Mouse (Mus musculus): ENCODE data around the gene Dcdc2b. TPM values are rescaled to one million over a fixed set of nuclear protein-coding genes. Genes with fewer than 3 reads are reported as not detected.
A peak's percentile ranks its signal among the peaks of the same experiment; 100 is the strongest.

Dcdc2b gene
- polyA plus RNA-seq, 1 experiment from 2014 or later = 2.6 TPM

GRCm38 (mm10) chr4:129620419-129621282 is 6.6 kb upstream of the Dcdc2b start:
- 81% methylated on average over 11 of the region's 11 CpGs for WGBS
- Histone ChIP-seq H3K27me3 (ENCODE audit: control insufficient read depth, insufficient read depth, low read length) (no peaks in the 10 kb centered on the region), H3K27ac (replicated peaks in 1 of 2; ENCODE audit: control insufficient read depth in 1 of 2, insufficient read depth in 1 of 2, low read depth in 2 of 2, low read length in 2 of 2) (peak overlapping the region in 1 of 2 experiments; percentile 62), H3K4me2 (ENCODE audit: low read length) (peak overlapping the region; percentile 32), H3K4me3 (ENCODE audit: control insufficient read depth in 1 of 2, insufficient read depth in 1 of 2, low read depth in 1 of 2, low read length in 2 of 2) (no peak overlapping the region), H3K4me1 (ENCODE audit: control insufficient read depth in 2 of 2, insufficient read depth in 2 of 2, low read length in 2 of 2) (peaks cover 22 to 29% of the 10 kb centered on the region in 2 experiments; a peak in 3 of 4 replicates), H3K9me3 (ENCODE audit: control insufficient read depth, low read length) (no peaks in the 10 kb centered on the region), H3K36me3 (ENCODE audit: control insufficient read depth, insufficient read depth, low read length) (peaks cover 24% of the 10 kb centered on the region), H3K9ac (ENCODE audit: low read length) (peak overlapping the region; percentile 8; the same call in 1 of the 2 replicates)
- ATAC-seq (ENCODE audit: insufficient number of reproducible peaks, insufficient read depth, low FRiP score, low read depth) = no peak

GRCm38 (mm10) chr4:129618786-129619691 is 5.0 kb upstream of the Dcdc2b start, which contains the start of gene Iqcc:
Gene Iqcc, minus strand, starts transcription at chr4:129619099.
- 3% methylated on average over 43 of the region's 44 CpGs for WGBS
- H3K4me2 ChIP-seq (ENCODE audit: low read length) = peak within 1 kb of the TSS; percentile 94
- no peaks in the 10 kb centered on the region for H3K27me3 ChIP-seq (ENCODE audit: control insufficient read depth, insufficient read depth, low read length)
- H3K4me1 ChIP-seq (ENCODE audit: control insufficient read depth in 2 of 2, insufficient read depth in 2 of 2, low read length in 2 of 2) = peaks cover 14 to 23% of the 10 kb centered on the region in 2 experiments; a peak in 3 of 4 replicates
- H3K4me3 ChIP-seq (ENCODE audit: control insufficient read depth in 1 of 2, insufficient read depth in 1 of 2, low read depth in 1 of 2, low read length in 2 of 2) = peak within 1 kb of the TSS; percentile 66 to 71
- peak within 1 kb of the TSS; percentile 86 for H3K9ac ChIP-seq (ENCODE audit: low read length)
- H3K27ac ChIP-seq (replicated peaks in 1 of 2; ENCODE audit: control insufficient read depth in 1 of 2, insufficient read depth in 1 of 2, low read depth in 2 of 2, low read length in 2 of 2) = peak within 1 kb of the TSS; percentile 73 to 82
- no peaks in the 10 kb centered on the region for H3K9me3 ChIP-seq (ENCODE audit: control insufficient read depth, low read length)
- ATAC-seq (ENCODE audit: insufficient number of reproducible peaks, insufficient read depth, low FRiP score, low read depth) = peak; percentile 85
- peaks cover 27% of the 10 kb centered on the region for H3K36me3 ChIP-seq (ENCODE audit: control insufficient read depth, insufficient read depth, low read length)

GRCm38 (mm10) chr4:129618031-129618430 is 4.0 kb upstream of the Dcdc2b start:
- 95% methylated on average over 5 of the region's 5 CpGs for WGBS

GRCm38 (mm10) chr4:129617121-129617641 is 3.1 kb upstream of the Dcdc2b start:
- H3K4me3 ChIP-seq (ENCODE audit: control insufficient read depth in 1 of 2, insufficient read depth in 1 of 2, low read depth in 1 of 2, low read length in 2 of 2) = no peak overlapping the region
- no peak for ATAC-seq (ENCODE audit: insufficient number of reproducible peaks, insufficient read depth, low FRiP score, low read depth)
- WGBS = 94% methylated on average over 7 of the region's 7 CpGs

More at GRCm38 (mm10) chr4:129618031-129618430, 4.0 kb upstream of the Dcdc2b start:
- no peak for ATAC-seq (ENCODE audit: insufficient number of reproducible peaks, insufficient read depth, low FRiP score, low read depth)
- Histone ChIP-seq H3K27me3 (ENCODE audit: control insufficient read depth, insufficient read depth, low read length) (no peaks in the 10 kb centered on the region), H3K27ac (replicated peaks in 1 of 2; ENCODE audit: control insufficient read depth in 1 of 2, insufficient read depth in 1 of 2, low read depth in 2 of 2, low read length in 2 of 2) (peak overlapping the region in 1 of 2 experiments; percentile 82; a peak in 1 of 4 replicates), H3K4me3 (ENCODE audit: control insufficient read depth in 1 of 2, insufficient read depth in 1 of 2, low read depth in 1 of 2, low read length in 2 of 2) (peak overlapping the region; percentile 66 to 71), H3K9me3 (ENCODE audit: control insufficient read depth, low read length) (no peaks in the 10 kb centered on the region), H3K4me1 (ENCODE audit: control insufficient read depth in 2 of 2, insufficient read depth in 2 of 2, low read length in 2 of 2) (peaks cover 16 to 24% of the 10 kb centered on the region in 2 experiments), H3K9ac (ENCODE audit: low read length) (peak overlapping the region; percentile 86), H3K36me3 (ENCODE audit: control insufficient read depth, insufficient read depth, low read length) (peaks cover 27% of the 10 kb centered on the region), H3K4me2 (ENCODE audit: low read length) (peak overlapping the region; percentile 94)

GRCm38 (mm10) chr4:129616631-129617030 is 2.6 kb upstream of the Dcdc2b start:
- no peak overlapping the region for H3K9ac ChIP-seq (ENCODE audit: low read length)
- 90% methylated on average over 3 of the region's 3 CpGs for WGBS
- no peak overlapping the region for H3K27ac ChIP-seq (replicated peaks in 1 of 2; ENCODE audit: control insufficient read depth in 1 of 2, insufficient read depth in 1 of 2, low read depth in 2 of 2, low read length in 2 of 2)
- peaks cover 8 to 16% of the 10 kb centered on the region in 2 experiments; a peak in 3 of 4 replicates for H3K4me1 ChIP-seq (ENCODE audit: control insufficient read depth in 2 of 2, insufficient read depth in 2 of 2, low read length in 2 of 2)
- no peak overlapping the region for H3K4me2 ChIP-seq (ENCODE audit: low read length)
- H3K4me3 ChIP-seq (ENCODE audit: control insufficient read depth in 1 of 2, insufficient read depth in 1 of 2, low read depth in 1 of 2, low read length in 2 of 2) = no peak overlapping the region
- H3K9me3 ChIP-seq (ENCODE audit: control insufficient read depth, low read length) = no peaks in the 10 kb centered on the region
- ATAC-seq (ENCODE audit: insufficient number of reproducible peaks, insufficient read depth, low FRiP score, low read depth) = no peak
- no peaks in the 10 kb centered on the region for H3K27me3 ChIP-seq (ENCODE audit: control insufficient read depth, insufficient read depth, low read length)
- H3K36me3 ChIP-seq (ENCODE audit: control insufficient read depth, insufficient read depth, low read length) = peaks cover 27% of the 10 kb centered on the region

More at GRCm38 (mm10) chr4:129617121-129617641, 3.1 kb upstream of the Dcdc2b start:
- Histone ChIP-seq H3K4me1 (ENCODE audit: control insufficient read depth in 2 of 2, insufficient read depth in 2 of 2, low read length in 2 of 2) (peaks cover 8 to 16% of the 10 kb centered on the region in 2 experiments; a peak in 3 of 4 replicates), H3K27me3 (ENCODE audit: control insufficient read depth, insufficient read depth, low read length) (no peaks in the 10 kb centered on the region), H3K4me2 (ENCODE audit: low read length) (no peak overlapping the region), H3K9ac (ENCODE audit: low read length) (no peak overlapping the region), H3K36me3 (ENCODE audit: control insufficient read depth, insufficient read depth, low read length) (peaks cover 27% of the 10 kb centered on the region), H3K9me3 (ENCODE audit: control insufficient read depth, low read length) (no peaks in the 10 kb centered on the region), H3K27ac (replicated peaks in 1 of 2; ENCODE audit: control insufficient read depth in 1 of 2, insufficient read depth in 1 of 2, low read depth in 2 of 2, low read length in 2 of 2) (no peak overlapping the region)

GRCm38 (mm10) chr4:129615801-129616290 is 1.8 kb upstream of the Dcdc2b start:
- Histone ChIP-seq H3K27ac (replicated peaks in 1 of 2; ENCODE audit: control insufficient read depth in 1 of 2, insufficient read depth in 1 of 2, low read depth in 2 of 2, low read length in 2 of 2) (no peak overlapping the region), H3K4me1 (ENCODE audit: control insufficient read depth in 2 of 2, insufficient read depth in 2 of 2, low read length in 2 of 2) (peaks cover 8 to 16% of the 10 kb centered on the region in 2 experiments; a peak in 3 of 4 replicates), H3K9me3 (ENCODE audit: control insufficient read depth, low read length) (no peaks in the 10 kb centered on the region), H3K4me2 (ENCODE audit: low read length) (no peak overlapping the region), H3K4me3 (ENCODE audit: control insufficient read depth in 1 of 2, insufficient read depth in 1 of 2, low read depth in 1 of 2, low read length in 2 of 2) (no peak overlapping the region), H3K36me3 (ENCODE audit: control insufficient read depth, insufficient read depth, low read length) (peaks cover 27% of the 10 kb centered on the region), H3K27me3 (ENCODE audit: control insufficient read depth, insufficient read depth, low read length) (no peaks in the 10 kb centered on the region), H3K9ac (ENCODE audit: low read length) (no peak overlapping the region)
- ATAC-seq (ENCODE audit: insufficient number of reproducible peaks, insufficient read depth, low FRiP score, low read depth) = no peak
- WGBS = 86% methylated on average over 9 of the region's 9 CpGs

- Histone ChIP-seq H3K36me3 (ENCODE audit: control insufficient read depth, insufficient read depth, low read length) (peaks cover 32% of the 10 kb centered on the region), H3K4me3 (ENCODE audit: control insufficient read depth in 1 of 2, insufficient read depth in 1 of 2, low read depth in 1 of 2, low read length in 2 of 2) (no peak overlapping the region), H3K9me3 (ENCODE audit: control insufficient read depth, low read length) (no peaks in the 10 kb centered on the region), H3K27me3 (ENCODE audit: control insufficient read depth, insufficient read depth, low read length) (no peaks in the 10 kb centered on the region), H3K4me1 (ENCODE audit: control insufficient read depth in 2 of 2, insufficient read depth in 2 of 2, low read length in 2 of 2) (peaks cover 7 to 13% of the 10 kb centered on the region in 2 experiments; a peak in 3 of 4 replicates), H3K27ac (replicated peaks in 1 of 2; ENCODE audit: control insufficient read depth in 1 of 2, insufficient read depth in 1 of 2, low read depth in 2 of 2, low read length in 2 of 2) (no peak overlapping the region), H3K4me2 (ENCODE audit: low read length) (no peak overlapping the region), H3K9ac (ENCODE audit: low read length) (no peak overlapping the region)
- 0 out of 2 replicates have a peak, but pooled peaks have one; percentile 8 for ATAC-seq (ENCODE audit: insufficient number of reproducible peaks, insufficient read depth, low FRiP score, low read depth)
- 69% methylated on average over 4 of the region's 4 CpGs for WGBS
Observed at GRCm38 (mm10) chr4:129610472-129610871, 3.6 kb downstream of the Dcdc2b start.
